Mouse (Mus musculus) liver, adult 2 months (tissue): Measurements from ENCODE around the gene Tmco5. TPM values are rescaled to one million over a fixed set of nuclear protein-coding genes. Genes with fewer than 3 reads are reported as not detected.
"Not testable (repeated sequence)": the region's sequence is repeated elsewhere in the genome, so short reads cannot be mapped to it uniquely, and the experiment has no call there.

ENCODE experiments used
- DNase-seq: peaks from one replicate; pipeline ENCODE4 v3.0.0-alpha.2; 2011; ENCODE audit warnings: low read depth, low spot score; ENCODE audit errors: extremely low read depth
- H3K27ac ChIP-seq: fragments of 200-500 bp; replicated peaks from 2 replicates; pipeline ENCODE4 v1.5.1; 2012; ENCODE audit warnings: low read depth, mild to moderate bottlenecking, control low read depth, inconsistent platforms, low read length; ENCODE audit not compliant: insufficient read depth
- H3K27me3 ChIP-seq: fragments of 200-500 bp; 2 replicates; pipeline ENCODE4 v1.6.1; 2012; ENCODE audit warnings: mild to moderate bottlenecking, moderate library complexity, low read length, inconsistent platforms; ENCODE audit not compliant: control insufficient read depth, insufficient read depth
- H3K36me3 ChIP-seq: fragments of 200-500 bp; 2 replicates; pipeline ENCODE4 v1.6.1; 2012; ENCODE audit warnings: low read length, inconsistent platforms; ENCODE audit not compliant: control insufficient read depth, insufficient read depth
- H3K4me1 ChIP-seq: fragments of 200-500 bp; 2 replicates; pipeline ENCODE4 v1.6.1; 2011; ENCODE audit warnings: low read length; ENCODE audit not compliant: control insufficient read depth, insufficient read depth
- H3K4me3 ChIP-seq: fragments of 200-500 bp; 2 replicates; pipeline ENCODE4 v1.5.1; 2011; ENCODE audit warnings: low read depth, mild to moderate bottlenecking, control low read depth, low read length, moderate library complexity; ENCODE audit not compliant: insufficient read depth
- H3K79me2 ChIP-seq: fragments of 200-500 bp; 2 replicates; pipeline ENCODE4 v1.6.1; 2012; ENCODE audit warnings: inconsistent platforms, mild to moderate bottlenecking, low read length, moderate library complexity; ENCODE audit not compliant: control insufficient read depth, insufficient read depth
- H3K9ac ChIP-seq: fragments of 200-500 bp; 2 replicates; pipeline ENCODE4 v1.6.1; 2012; ENCODE audit warnings: low read depth, mild to moderate bottlenecking, control low read depth, inconsistent platforms, low read length
- CTCF ChIP-seq: fragments of 200-500 bp; IDR thresholded peaks from 2 replicates; pipeline ENCODE4 v1.5.1; 2011; ENCODE audit warnings: low read depth, low read length, control low read depth
- POLR2A ChIP-seq: fragments of 200-500 bp; IDR thresholded peaks from 2 replicates; pipeline ENCODE4 v1.6.1; 2011; ENCODE audit warnings: low read length, control low read depth; ENCODE audit not compliant: insufficient read depth; ENCODE audit errors: extremely low read depth
- WGBS: fragments of 180-500 bp; shearing (Covaris S2); methylation state at CpG from one replicate; pipeline ENCODE4 v1.1.7; 2018; 5-methylcytosine and 5-hydroxymethylcytosine counted together
- polyA plus RNA-seq: library from polyadenylated mRNA; depleted of rRNA; stranded (reverse); fragments of >200 nt; gene quantifications from 2 replicates; pipeline ENCODE4 v1.2.3, GENCODE M21; 2012; rRNA removed
- total RNA-seq: library from RNA; depleted of rRNA; stranded (reverse); fragments of >200 nt; gene quantifications from 2 replicates; pipeline ENCODE4 v1.2.3, GENCODE M21; 2014; rRNA removed

Tmco5 gene
- total and polyA plus RNA-seq, 2 experiments: not detected

GRCm38 (mm10) chr2:116932218-116932617 lies 53.7 kb downstream of the Tmco5 start:
- H3K9ac ChIP-seq: no peak overlapping the region
- peak overlapping the region; percentile 15; the same call in 1 of the 2 replicates for H3K27ac ChIP-seq
- no peaks in the 10 kb centered on the region for H3K27me3 ChIP-seq
- no peaks in the 10 kb centered on the region for H3K36me3 ChIP-seq
- H3K79me2 ChIP-seq: no peaks in the 10 kb centered on the region
- TF ChIP-seq CTCF (no peak), POLR2A (no peak)
- no peaks in the 10 kb centered on the region for H3K4me1 ChIP-seq
- peak; percentile 35 for DNase-seq
- 62% methylated on average over 7 of the region's 7 CpGs for WGBS
- no peak overlapping the region for H3K4me3 ChIP-seq

GRCm38 (mm10) chr2:116934236-116934635 lies 55.7 kb downstream of the Tmco5 start:
- not testable (repeated sequence) for H3K4me3 ChIP-seq, H3K79me2 ChIP-seq, H3K9ac ChIP-seq, H3K4me1 ChIP-seq, H3K27ac ChIP-seq, H3K27me3 ChIP-seq, H3K36me3 ChIP-seq, DNase-seq
- 100% methylated on average over 1 of the region's 1 CpGs for WGBS

GRCm38 (mm10) chr2:116934776-116935175 lies 56.3 kb downstream of the Tmco5 start:
- H3K36me3 ChIP-seq: no peaks in the 10 kb centered on the region

GRCm38 (mm10) chr2:116936371-116936770 lies 57.9 kb downstream of the Tmco5 start:
- TF ChIP-seq CTCF: no peak
- TF ChIP-seq POLR2A: no peak
- H3K27me3 ChIP-seq: no peaks in the 10 kb centered on the region
- H3K79me2 ChIP-seq: no peaks in the 10 kb centered on the region
- no peak overlapping the region for H3K9ac ChIP-seq
- no peak overlapping the region for H3K4me3 ChIP-seq
- 77% methylated on average over 2 of the region's 2 CpGs for WGBS
- H3K4me1 ChIP-seq: no peaks in the 10 kb centered on the region
- H3K27ac ChIP-seq: no peak overlapping the region
- no peak for DNase-seq
- no peaks in the 10 kb centered on the region for H3K36me3 ChIP-seq

More at GRCm38 (mm10) chr2:116934776-116935175, 56.3 kb downstream of the Tmco5 start:
- no peak overlapping the region for H3K9ac ChIP-seq
- H3K27ac ChIP-seq: no peak overlapping the region
- no peaks in the 10 kb centered on the region for H3K4me1 ChIP-seq
- no peak overlapping the region for H3K4me3 ChIP-seq
- no peaks in the 10 kb centered on the region for H3K27me3 ChIP-seq
- H3K79me2 ChIP-seq: no peaks in the 10 kb centered on the region
- no peak for DNase-seq
- TF ChIP-seq POLR2A (no peak), CTCF (no peak)

- H3K27ac ChIP-seq: no peak overlapping the region
- H3K4me1 ChIP-seq: no peaks in the 10 kb centered on the region
- DNase-seq: no peak
- H3K27me3 ChIP-seq: no peaks in the 10 kb centered on the region
- no peak overlapping the region for H3K9ac ChIP-seq
- H3K36me3 ChIP-seq: no peaks in the 10 kb centered on the region
- 92% methylated on average over 1 of the region's 1 CpGs for WGBS
- H3K79me2 ChIP-seq: no peaks in the 10 kb centered on the region
- H3K4me3 ChIP-seq: no peak overlapping the region
- TF ChIP-seq POLR2A (no peak), CTCF (no peak)
Observed at GRCm38 (mm10) chr2:116937166-116937565, 58.7 kb downstream of the Tmco5 start.

- 68% methylated on average over 3 of the region's 3 CpGs for WGBS
Observed at GRCm38 (mm10) chr2:116941816-116942215, 63.3 kb downstream of the Tmco5 start.

More at GRCm38 (mm10) chr2:116941816-116942215, 63.3 kb downstream of the Tmco5 start:
- H3K36me3 ChIP-seq: no peaks in the 10 kb centered on the region
- H3K27me3 ChIP-seq: no peaks in the 10 kb centered on the region
- no peaks in the 10 kb centered on the region for H3K4me1 ChIP-seq
- H3K27ac ChIP-seq: no peak overlapping the region
- H3K79me2 ChIP-seq: no peaks in the 10 kb centered on the region
- no peak for DNase-seq
- H3K9ac ChIP-seq: no peak overlapping the region
- TF ChIP-seq CTCF (no peak), POLR2A (no peak)
- no peak overlapping the region for H3K4me3 ChIP-seq

Other genes with a start within 250 kb of the Tmco5 start
- gene Spred1, start 242.7 kb downstream of the Tmco5 start, total RNA-seq: 15.5 and 16.2 TPM in 2 replicates
- 2.2 and 2.4 TPM in 2 replicates for gene Spred1, start 242.7 kb downstream of the Tmco5 start, polyA plus RNA-seq